Mouse (Mus musculus) kidney, adult 2 months (tissue): ENCODE measurements around the gene Cacna1i.

Experiments used
- CTCF ChIP-seq: fragments of 200-500 bp; conservative IDR thresholded peaks from 2 replicates; pipeline ENCODE4 v1.5.1; 2011; ENCODE audit warnings: low read depth, mild to moderate bottlenecking, control low read depth, low read length, moderate library complexity, mixed read lengths; ENCODE audit not compliant: insufficient read depth, insufficient read length
- POLR2A ChIP-seq: fragments of 200-500 bp; IDR thresholded peaks from one replicate; pipeline ENCODE4 v1.6.1; 2011; ENCODE audit warnings: low read depth, low read length, control low read depth

- TF ChIP-seq CTCF = 0 out of 2 replicates have a peak, but pooled peaks have one; percentile 6
- no peak for TF ChIP-seq POLR2A
These were observed 10.1 kb downstream of the Cacna1i start for GRCm38 (mm10) chr15:80297146-80297545.
